Mouse (Mus musculus) liver, embryonic 11.5 days (tissue): ENCODE measurements around the gene Cox7a2l. TPM values are rescaled to one million over a fixed set of nuclear protein-coding genes. Genes with fewer than 3 reads are reported as not detected.

Experiments used
- ATAC-seq: fragments of 200-750 bp; cut with Nextera tagmentation; replicated peaks from 2 replicates; pipeline ENCODE4 v1.8.0; 2017; ENCODE audit warnings: moderate number of reproducible peaks, mild to moderate bottlenecking, moderate TSS enrichment, moderate library complexity; ENCODE audit not compliant: low FRiP score
- DNase-seq: peaks from one replicate; pipeline ENCODE4 v3.0.0-alpha.2; 2017; ENCODE audit warnings: low spot score
- H3K27ac ChIP-seq: fragments of 300-500 bp; sonication (generic); 2 replicates; pipeline ENCODE4 v1.5.1; 2014; ENCODE audit warnings: mild to moderate bottlenecking, low read depth, low read length, control low read depth
- H3K27me3 ChIP-seq: fragments of 300-500 bp; sonication (generic); replicated peaks from 2 replicates; pipeline ENCODE4 v1.6.1; 2014; ENCODE audit warnings: low read length, mixed read lengths; ENCODE audit not compliant: control insufficient read depth, insufficient read depth
- H3K36me3 ChIP-seq: fragments of 300-500 bp; sonication (generic); 2 replicates; pipeline ENCODE4 v1.6.1; 2014; ENCODE audit warnings: mild to moderate bottlenecking, low read length, moderate library complexity, mixed read lengths; ENCODE audit not compliant: control insufficient read depth, insufficient read depth
- H3K4me1 ChIP-seq: fragments of 300-500 bp; sonication (generic); replicated peaks from 2 replicates; pipeline ENCODE4 v1.6.1; 2014; ENCODE audit warnings: low read length, mixed read lengths; ENCODE audit not compliant: control insufficient read depth, insufficient read depth
- H3K4me2 ChIP-seq: fragments of 300-500 bp; sonication (generic); 2 replicates; pipeline ENCODE4 v1.6.1; 2014; ENCODE audit warnings: mild to moderate bottlenecking, control low read depth, moderate library complexity
- H3K4me3 ChIP-seq: fragments of 300-500 bp; sonication (generic); 2 replicates; pipeline ENCODE4 v1.5.1; 2014; ENCODE audit warnings: low read depth, low read length, control low read depth
- H3K9ac ChIP-seq: fragments of 300-500 bp; sonication (generic); 2 replicates; pipeline ENCODE4 v1.6.1; 2014; ENCODE audit warnings: low read depth, low read length, control low read depth
- H3K9me3 ChIP-seq: fragments of 300-500 bp; sonication (generic); 2 replicates; pipeline ENCODE4 v1.6.1; 2016; ENCODE audit warnings: low read length, inconsistent platforms, mixed read lengths; ENCODE audit not compliant: control insufficient read depth
- WGBS: fragments of 180-500 bp; shearing (Covaris S2); extraction: QIAGEN DNeasy Blood & Tissue Kit; methylation state at CpG from one replicate; pipeline ENCODE4 v1.1.7; 2014; 5-methylcytosine and 5-hydroxymethylcytosine counted together
- polyA plus RNA-seq: library from polyadenylated mRNA; unstranded; fragments of >200 nt; fragmentation: Nextera tagmentation; extraction: Ambion mirVana; gene quantifications from 2 replicates; pipeline ENCODE4 v1.2.1, GENCODE M21; 2014

The Cox7a2l gene
- polyA plus RNA-seq, 1 experiment from 2014 or later, result 134 TPM

DNA sequence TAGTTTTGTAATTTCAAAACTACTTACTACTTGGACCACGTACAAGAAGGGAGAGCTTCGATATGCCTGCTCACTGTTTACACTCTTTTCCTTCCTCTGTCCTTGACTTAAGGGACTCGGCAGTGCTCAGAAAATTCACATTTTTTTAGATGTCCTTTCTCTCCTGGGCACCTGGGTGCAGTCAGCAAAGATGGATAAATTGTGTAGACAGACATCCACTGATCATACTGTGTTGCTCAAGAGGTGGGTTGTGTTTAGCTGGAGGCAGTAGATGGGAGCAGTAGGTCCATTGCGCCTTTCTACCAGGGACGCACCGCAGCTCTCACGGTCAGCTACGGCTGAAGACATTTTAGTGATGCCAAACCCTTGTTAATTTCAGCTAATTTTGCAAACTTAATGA, 64.7 kb downstream of the Cox7a2l start:
- ATAC-seq (no peak), DNase-seq (no peak)
- Histone ChIP-seq H3K27me3 (no peaks in the 10 kb centered on the region), H3K4me1 (no peaks in the 10 kb centered on the region), H3K27ac (no peak overlapping the region), H3K9ac (no peak overlapping the region), H3K9me3 (no peaks in the 10 kb centered on the region), H3K4me2 (no peak overlapping the region), H3K4me3 (no peak overlapping the region), H3K36me3 (peaks cover 8% of the 10 kb centered on the region; the same call in 1 of the 2 replicates)
- WGBS, result 93% methylated on average over 8 of the region's 8 CpGs

Other genes starting within 250 kb of the Cox7a2l start
- gene Eml4, start 166.4 kb downstream of the Cox7a2l start, polyA plus RNA-seq, result 26.2 and 28.3 TPM in 2 replicates
- gene Kcng3, start 114.6 kb upstream of the Cox7a2l start, polyA plus RNA-seq, result 0.19 TPM in 1 of 2 replicates, not detected in the other
- gene Mta3, start 188.8 kb upstream of the Cox7a2l start, polyA plus RNA-seq, result 63.0 and 67.2 TPM in 2 replicates